Mouse (Mus musculus) spleen, postnatal 4 days (tissue): Measurements from ENCODE around the gene Phldb1.
A peak's percentile ranks its signal among the peaks of the same experiment; 100 is the strongest.
"Not testable (repeated sequence)": the region's sequence is repeated elsewhere in the genome, so short reads cannot be mapped to it uniquely, and the experiment has no call there.

ENCODE experiments used
- DNase-seq, 2 experiments: peaks; one replicate each; pipeline ENCODE4 v3.0.0; 2022; ENCODE audit warnings: low spot score in 2 of 2

The Phldb1 gene

DNA sequence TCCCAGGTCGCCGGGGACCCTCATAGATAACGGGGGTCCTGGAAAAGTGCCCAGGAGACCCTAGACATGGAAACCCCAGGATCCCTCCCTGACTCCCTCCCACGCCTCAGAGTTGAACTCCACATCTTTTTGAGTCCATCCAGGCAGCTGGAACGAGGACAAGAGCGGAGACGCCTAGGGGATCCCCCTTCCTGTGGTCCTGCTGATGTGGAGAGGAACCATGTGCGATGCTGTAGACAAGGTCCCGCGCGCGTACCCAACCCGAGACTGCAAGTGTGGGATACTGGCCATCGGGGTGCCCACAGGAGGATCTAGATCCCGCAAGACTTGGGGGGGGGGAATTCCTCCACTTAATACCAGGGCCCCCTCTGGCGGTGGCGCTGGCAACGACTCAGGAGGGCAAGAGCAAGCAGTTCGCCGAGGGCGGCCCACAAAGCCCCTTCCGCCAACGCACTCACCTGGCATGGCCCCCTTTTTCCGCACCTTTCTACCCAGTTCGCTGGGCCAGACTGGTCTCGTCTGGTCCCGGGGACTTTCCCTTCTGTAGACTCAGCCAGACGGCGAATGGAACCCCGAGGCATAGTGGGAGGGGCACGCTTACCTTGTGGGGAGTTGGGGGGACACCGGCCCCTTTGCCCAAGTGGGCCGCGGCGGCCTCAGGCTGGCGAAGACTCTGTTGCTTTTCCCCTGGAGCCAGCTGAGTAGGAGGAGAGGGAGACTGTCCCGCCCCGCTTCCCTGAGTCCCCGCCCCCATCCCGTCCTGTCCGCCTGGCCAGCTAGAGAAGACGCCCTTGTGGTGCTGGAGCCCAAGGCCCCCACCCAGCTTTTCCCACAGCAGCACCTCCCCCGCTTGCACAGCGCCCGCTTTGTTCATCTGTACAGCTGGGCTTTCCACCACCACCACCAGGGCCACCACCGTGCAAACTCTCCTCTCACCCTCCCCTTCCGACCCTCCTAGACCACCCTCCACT is at the start of gene Phldb1:
Phldb1 (minus strand) TSS at position 675 of the 971 bp plus-strand sequence.
- DNase-seq = peak; percentile 40 to 77

DNA sequence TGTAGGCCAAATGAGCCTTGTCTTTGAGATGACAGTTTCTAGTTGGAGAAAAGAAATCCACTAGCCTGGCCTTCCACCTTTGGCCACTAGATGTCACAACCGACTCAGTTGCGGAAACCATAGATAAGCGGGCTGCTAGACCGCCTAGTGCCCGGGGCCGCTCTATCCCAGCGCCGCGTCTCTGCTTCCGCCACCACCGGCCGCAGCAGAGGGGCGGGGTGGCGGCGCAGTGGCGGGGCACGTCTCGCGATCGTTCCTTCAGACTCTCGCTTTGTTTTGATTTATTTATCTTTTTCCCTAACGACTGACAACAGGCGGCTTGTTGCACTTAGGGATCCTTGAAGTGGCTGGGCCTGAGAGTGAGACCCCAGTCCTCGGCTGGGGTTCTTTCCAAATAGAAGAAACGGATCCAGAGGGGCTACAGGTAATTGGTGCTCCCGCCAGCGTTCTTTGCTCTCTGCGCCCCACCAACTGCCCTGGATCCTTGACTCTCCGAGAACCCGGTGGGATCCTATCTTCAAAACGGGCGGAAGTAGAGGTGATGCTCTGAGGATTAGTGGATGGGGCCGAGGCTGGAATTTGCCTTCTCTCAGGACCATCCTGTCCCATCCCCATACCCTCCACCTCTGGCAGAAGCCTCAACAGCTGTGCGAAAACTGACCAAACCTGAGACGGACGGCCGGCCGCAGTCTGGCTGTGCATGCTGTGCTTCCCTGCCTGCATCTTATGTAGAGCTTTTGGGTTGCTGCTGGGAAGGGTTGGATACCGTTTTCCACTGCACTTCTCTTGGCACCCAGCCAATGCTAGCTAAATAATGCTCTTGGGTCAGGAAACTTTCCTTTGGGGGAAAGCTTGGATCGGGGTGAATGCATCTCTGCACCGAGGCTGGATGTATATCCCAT is 38.0 kb upstream of the Phldb1 start:
- peak; percentile 93 to 97 for DNase-seq

DNA sequence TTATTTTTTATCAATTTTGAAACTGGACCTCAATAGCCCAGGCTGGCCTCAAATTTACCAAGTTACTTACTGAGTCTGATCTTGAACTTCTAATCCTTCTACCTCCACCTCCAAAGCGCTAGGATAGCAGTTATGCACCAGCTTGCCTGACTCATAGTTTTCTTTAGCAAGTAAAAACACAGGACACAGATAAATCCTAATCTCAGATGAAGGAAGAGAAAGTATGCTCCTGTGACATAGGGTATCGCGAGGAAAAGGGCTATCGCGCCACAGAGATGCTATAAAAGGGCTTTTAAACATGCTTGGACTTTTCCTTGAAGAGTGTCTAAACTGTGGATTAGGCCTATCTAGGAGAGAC is 37.4 kb upstream of the Phldb1 start:
- no peak for DNase-seq

- DNase-seq = no peak
Measured at GRCm38 (mm10) chr9:44771376-44771775, 36.4 kb upstream of the Phldb1 start.

DNA sequence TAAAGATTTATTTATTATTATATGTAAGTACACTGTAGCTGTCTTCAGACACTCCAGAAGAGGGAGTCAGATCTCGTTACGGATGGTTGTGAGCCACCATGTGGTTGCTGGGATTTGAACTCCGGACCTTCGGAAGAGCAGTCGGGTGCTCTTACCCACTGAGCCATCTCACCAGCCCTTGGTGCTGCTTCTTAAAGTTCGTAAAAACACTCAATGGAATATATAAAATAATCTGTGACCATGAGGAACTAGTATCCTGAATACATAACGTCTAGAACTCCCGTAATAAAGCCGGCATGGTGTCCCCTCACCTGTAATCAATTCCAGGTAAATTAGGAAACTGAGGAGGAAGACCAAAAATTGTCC is 33.0 kb upstream of the Phldb1 start:
- DNase-seq = not testable (repeated sequence)

DNA sequence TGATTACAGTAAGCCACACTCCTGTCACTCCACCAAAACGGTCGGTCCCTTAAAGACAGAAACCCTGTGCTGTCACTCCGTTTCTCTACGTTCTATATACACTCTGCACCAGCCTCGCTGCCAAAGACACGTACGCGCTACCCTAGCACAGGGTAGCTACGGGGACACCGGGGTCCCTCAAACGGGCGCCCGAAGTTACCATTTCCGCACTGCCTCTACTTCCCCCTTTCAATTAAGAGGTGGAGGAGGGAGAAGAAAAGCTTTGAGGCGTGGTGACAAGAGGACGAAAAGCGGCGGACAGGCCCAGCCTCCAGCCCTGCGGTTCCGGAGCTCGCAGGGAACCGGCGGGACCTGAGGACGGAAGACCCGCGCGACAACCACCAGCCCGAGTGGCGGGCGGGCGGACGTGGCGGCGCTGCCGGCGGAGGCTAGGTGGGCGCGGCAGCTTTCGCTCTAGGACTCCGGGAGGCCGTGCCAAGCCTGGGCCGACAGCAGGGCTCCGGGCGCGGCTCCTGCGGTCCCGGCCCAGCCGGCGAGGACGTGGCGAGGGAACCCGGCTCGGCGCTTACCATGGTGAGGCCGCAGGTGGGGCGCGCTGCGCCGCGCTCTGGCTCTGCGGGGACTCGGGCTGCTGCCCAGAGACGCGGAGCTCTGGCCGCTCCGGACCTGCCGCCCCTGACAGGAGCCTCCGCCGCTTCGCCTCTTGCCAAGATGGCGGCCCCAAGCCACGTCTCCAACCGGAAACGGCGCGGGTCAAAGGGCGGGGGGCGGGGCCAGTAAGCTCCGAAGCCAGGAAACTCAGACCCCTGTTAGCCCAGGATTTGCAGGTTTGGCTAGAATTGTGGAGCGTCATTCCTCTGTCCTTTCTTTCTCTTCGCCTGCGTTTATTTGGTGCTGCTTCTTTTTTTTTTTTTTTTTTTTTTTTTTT is 32.4 kb upstream of the Phldb1 start, which contains the start of the genes Arcn1 and Ift46:
Arcn1 (minus strand) TSS at position 745 of the 928 bp plus-strand sequence.
Ift46 (plus strand) TSS at position 808 of the 928 bp plus-strand sequence.
- peak; percentile 82 to 91 for DNase-seq

DNA sequence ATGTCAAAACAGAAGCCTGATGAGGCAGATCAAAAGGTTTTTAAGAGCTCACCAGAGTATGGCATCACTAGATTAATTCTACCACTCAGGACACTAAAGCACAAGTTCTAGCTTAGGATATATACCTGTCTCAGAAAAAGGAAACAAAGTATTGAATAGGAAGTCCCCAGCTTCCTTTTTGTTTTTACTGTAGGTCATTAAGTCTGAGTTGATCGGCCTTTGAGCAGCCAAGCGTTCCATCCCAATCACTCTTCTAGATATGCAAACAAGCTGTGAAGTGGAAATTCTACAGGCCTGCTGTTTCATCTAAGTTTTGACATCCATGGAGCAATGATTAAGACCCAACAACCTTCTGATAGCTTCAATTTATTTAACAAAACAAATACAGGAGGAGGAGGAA is 25.9 kb upstream of the Phldb1 start:
- no peak for DNase-seq

- DNase-seq = no peak
Measured at GRCm38 (mm10) chr9:44748473-44748872, 13.5 kb upstream of the Phldb1 start.

DNA sequence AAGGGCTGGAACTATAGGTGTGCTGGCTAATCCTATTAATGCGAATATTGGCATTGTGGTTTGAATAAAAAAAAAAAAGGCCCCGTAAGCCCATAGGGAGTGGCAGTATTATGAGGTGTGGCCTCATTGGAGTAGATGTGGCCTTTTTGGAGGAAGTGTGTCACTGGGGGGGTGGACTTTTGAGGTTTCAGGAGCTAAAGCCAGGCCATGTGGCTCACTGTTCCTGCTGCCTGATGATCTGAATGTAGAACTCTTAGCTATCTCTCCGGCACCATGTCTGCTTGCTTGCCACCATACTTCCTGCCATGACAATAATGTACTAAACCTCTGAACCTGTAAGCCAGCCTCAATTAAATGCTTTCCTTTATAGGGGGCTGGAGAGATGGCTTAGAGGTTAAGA is 12.3 kb upstream of the Phldb1 start:
- DNase-seq = no peak

- no peak for DNase-seq
Measured at GRCm38 (mm10) chr9:44746666-44747065, 11.7 kb upstream of the Phldb1 start.

DNA sequence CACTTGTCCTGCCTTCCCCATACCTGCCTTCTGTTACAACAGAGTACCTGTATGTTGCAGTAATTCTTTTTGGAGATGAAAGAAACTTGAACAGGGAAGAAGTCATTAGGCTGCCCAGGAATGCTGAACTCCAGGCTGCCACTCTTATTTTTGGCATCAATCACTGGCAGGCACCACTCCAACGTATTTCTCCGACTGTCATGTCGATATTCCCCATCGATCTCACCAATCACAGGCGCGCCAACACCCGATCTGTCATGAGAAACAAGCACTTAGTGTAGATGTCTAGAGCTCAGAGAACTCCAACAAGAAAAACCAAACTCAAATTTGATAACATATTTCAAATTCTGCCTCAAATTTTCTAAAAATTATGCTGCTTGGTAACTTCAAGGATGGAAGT is 10.4 kb upstream of the Phldb1 start:
- DNase-seq = no peak

DNA sequence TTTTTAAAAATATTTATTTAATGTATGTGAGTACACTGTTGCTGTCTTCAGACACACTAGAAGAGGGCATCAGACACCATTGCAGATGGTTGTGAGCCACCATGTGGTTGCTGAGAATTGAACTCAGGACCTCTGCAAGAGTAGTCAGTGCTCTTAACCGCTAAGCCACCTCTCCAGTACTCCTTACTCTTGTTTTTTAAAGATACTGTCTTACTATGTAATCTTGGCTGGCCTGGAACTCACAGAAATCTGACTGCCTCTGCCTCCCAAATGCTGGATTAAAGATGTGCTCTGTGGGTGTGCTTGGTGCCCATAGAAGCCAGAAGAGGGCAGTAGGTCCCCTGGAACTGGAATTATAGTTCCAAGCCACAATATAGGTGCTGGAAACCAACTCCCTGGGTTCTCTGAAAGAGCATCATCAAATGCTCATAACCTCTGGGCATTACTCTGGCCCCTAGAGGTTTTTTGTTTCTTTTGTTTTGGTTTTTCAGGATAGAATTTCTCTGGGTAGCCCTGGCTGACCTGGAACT is 5.7 kb upstream of the Phldb1 start:
- no peak for DNase-seq

- no peak for DNase-seq
Measured at GRCm38 (mm10) chr9:44737240-44737949, 2.4 kb upstream of the Phldb1 start.

GRCm38 (mm10) chr9:44736301-44736700 is 1.3 kb upstream of the Phldb1 start:
- DNase-seq = no peak

GRCm38 (mm10) chr9:44735886-44736285 is 888 bp upstream of the Phldb1 start:
- no peak for DNase-seq

GRCm38 (mm10) chr9:44733671-44734523 is 1.1 kb downstream of the Phldb1 start:
- peak in 1 of 2 experiments; percentile 66 for DNase-seq

GRCm38 (mm10) chr9:44732921-44733530 is 2.0 kb downstream of the Phldb1 start:
- no peak for DNase-seq

DNA sequence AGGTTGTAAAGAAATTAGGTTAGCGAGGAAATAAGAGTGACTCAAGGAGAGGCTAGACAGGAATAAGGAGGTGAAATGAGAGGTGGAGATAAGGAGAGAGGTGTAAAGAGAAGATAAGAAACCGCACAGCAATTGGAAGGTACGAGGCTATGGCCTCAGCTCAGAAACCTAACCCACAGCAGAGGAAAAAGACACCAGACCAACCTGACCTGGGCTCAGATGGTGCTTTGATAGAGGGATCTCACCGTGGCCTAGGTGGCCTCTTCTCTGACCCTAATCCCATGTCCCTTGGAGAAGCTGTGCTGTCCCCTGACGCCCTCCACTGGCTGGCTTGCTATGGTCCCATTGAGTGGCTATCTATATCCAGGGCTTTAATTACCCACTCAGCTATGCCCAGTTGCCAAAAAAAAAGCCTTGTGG is 2.9 kb downstream of the Phldb1 start:
- no peak for DNase-seq

- DNase-seq = no peak
Measured at GRCm38 (mm10) chr9:44727441-44727840, 7.6 kb downstream of the Phldb1 start.
